Mouse (Mus musculus) hindbrain, embryonic 14.5 days (tissue): ENCODE data around the gene Sap30bp. TPM values are rescaled to one million over a fixed set of nuclear protein-coding genes. Genes with fewer than 3 reads are reported as not detected.

Experiments used
- ATAC-seq: fragments of 200-750 bp; cut with Nextera tagmentation; 2 replicates; pipeline ENCODE4 v1.8.0; 2017; ENCODE audit warnings: moderate number of reproducible peaks, mild to moderate bottlenecking, moderate TSS enrichment, moderate library complexity; ENCODE audit not compliant: low FRiP score
- DNase-seq: peaks from one replicate; pipeline ENCODE4 v3.0.0-alpha.2; 2015; ENCODE audit warnings: low spot score
- H3K27ac ChIP-seq: fragments of 300-500 bp; sonication (generic); 2 replicates; pipeline ENCODE4 v1.5.1; 2014; ENCODE audit warnings: mild to moderate bottlenecking, moderate library complexity
- H3K27me3 ChIP-seq: fragments of 300-500 bp; sonication (generic); 2 replicates; pipeline ENCODE4 v1.6.1; 2014; ENCODE audit warnings: mild to moderate bottlenecking, low read length, mixed read lengths; ENCODE audit not compliant: control insufficient read depth, insufficient read depth
- H3K36me3 ChIP-seq: fragments of 300-500 bp; sonication (generic); replicated peaks from 2 replicates; pipeline ENCODE4 v1.6.1; 2014; ENCODE audit not compliant: control insufficient read depth, insufficient read depth
- H3K4me1 ChIP-seq: fragments of 300-500 bp; sonication (generic); replicated peaks from 2 replicates; pipeline ENCODE4 v1.6.1; 2014; ENCODE audit warnings: antibody characterized with exemption, low read length, mixed read lengths; ENCODE audit not compliant: control insufficient read depth, insufficient read depth
- H3K4me2 ChIP-seq: fragments of 300-500 bp; sonication (generic); replicated peaks from 2 replicates; pipeline ENCODE4 v1.6.1; 2014; ENCODE audit warnings: mild to moderate bottlenecking, moderate library complexity
- H3K4me3 ChIP-seq: fragments of 300-500 bp; sonication (generic); replicated peaks from 2 replicates; pipeline ENCODE4 v1.5.1; 2014; ENCODE audit warnings: mild to moderate bottlenecking, low read length
- H3K9ac ChIP-seq: fragments of 300-500 bp; sonication (generic); 2 replicates; pipeline ENCODE4 v1.6.1; 2014
- H3K9me3 ChIP-seq: fragments of 300-500 bp; sonication (generic); 2 replicates; pipeline ENCODE4 v1.6.1; 2016; ENCODE audit warnings: low read length; ENCODE audit not compliant: control insufficient read depth
- WGBS: fragments of 180-500 bp; shearing (Covaris S2); extraction: QIAGEN DNeasy Blood & Tissue Kit; methylation state at CpG from one replicate; pipeline ENCODE4 v1.1.7; 2014; 5-methylcytosine and 5-hydroxymethylcytosine counted together
- polyA plus RNA-seq: library from polyadenylated mRNA; unstranded; fragments of >200 nt; fragmentation: Nextera tagmentation; extraction: Ambion mirVana; gene quantifications from 2 replicates; pipeline ENCODE4 v1.2.1, GENCODE M21; 2014

Gene Sap30bp
- polyA plus RNA-seq, 1 experiment from 2014 or later, result 40.5 TPM

- no peaks in the 10 kb centered on the region for H3K36me3 ChIP-seq
- WGBS, result 85% methylated on average over 3 of the region's 3 CpGs
Measured at GRCm38 (mm10) chr11:116002894-116003293, 69.8 kb downstream of the Sap30bp start.

GRCm38 (mm10) chr11:116004186-116004823 lies 71.2 kb downstream of the Sap30bp start:
- ATAC-seq (no peak), DNase-seq (peak; percentile 43)
- Histone ChIP-seq H3K4me2 (peak overlapping the region; percentile 69), H3K4me1 (peaks cover 13% of the 10 kb centered on the region; the same call in 1 of the 2 replicates), H3K9me3 (no peaks in the 10 kb centered on the region), H3K27me3 (peaks cover 6% of the 10 kb centered on the region; the same call in 1 of the 2 replicates), H3K9ac (peak overlapping the region; percentile 51), H3K27ac (peak overlapping the region; percentile 32; the same call in 1 of the 2 replicates), H3K4me3 (peak overlapping the region; percentile 29), H3K36me3 (no peaks in the 10 kb centered on the region)
- WGBS, result 31% methylated on average over 8 of the region's 8 CpGs

More at GRCm38 (mm10) chr11:116002894-116003293, 69.8 kb downstream of the Sap30bp start:
- DNase-seq (no peak), ATAC-seq (no peak)
- Histone ChIP-seq H3K4me3 (no peak overlapping the region), H3K9ac (no peak overlapping the region), H3K27me3 (peaks cover 6% of the 10 kb centered on the region; the same call in 1 of the 2 replicates), H3K27ac (no peak overlapping the region), H3K4me2 (no peak overlapping the region), H3K9me3 (no peaks in the 10 kb centered on the region), H3K4me1 (peaks cover 13% of the 10 kb centered on the region; the same call in 1 of the 2 replicates)

GRCm38 (mm10) chr11:116004840-116005700 lies 72.0 kb downstream of the Sap30bp start:
- ATAC-seq, result peak; percentile 46; the same call in 1 of the 2 replicates
- H3K27ac ChIP-seq, result peak overlapping the region; percentile 32; the same call in 1 of the 2 replicates
- H3K9me3 ChIP-seq, result no peaks in the 10 kb centered on the region
- peak; percentile 65 for DNase-seq
- peak overlapping the region; percentile 51 for H3K9ac ChIP-seq
- H3K27me3 ChIP-seq, result peaks cover 2% of the 10 kb centered on the region; the same call in 1 of the 2 replicates
- 7% methylated on average over 51 of the region's 54 CpGs for WGBS
- no peaks in the 10 kb centered on the region; the same call in 1 of the 2 replicates for H3K36me3 ChIP-seq
- peak overlapping the region; percentile 69 for H3K4me2 ChIP-seq
- peaks cover 13% of the 10 kb centered on the region; the same call in 1 of the 2 replicates for H3K4me1 ChIP-seq
- H3K4me3 ChIP-seq, result peak overlapping the region; percentile 29

- no peaks in the 10 kb centered on the region for H3K9me3 ChIP-seq
- no peaks in the 10 kb centered on the region for H3K27me3 ChIP-seq
- H3K27ac ChIP-seq, result no peak overlapping the region
- no peak for DNase-seq
- peak overlapping the region; percentile 69; the same call in 1 of the 2 replicates for H3K4me2 ChIP-seq
- 73% methylated on average over 9 of the region's 9 CpGs for whole genome bisulfite sequencing
- H3K36me3 ChIP-seq, result no peaks in the 10 kb centered on the region; the same call in 1 of the 2 replicates
- no peak overlapping the region for H3K4me3 ChIP-seq
- peaks cover 13% of the 10 kb centered on the region; the same call in 1 of the 2 replicates for H3K4me1 ChIP-seq
- no peak; the same call in 1 of the 2 replicates for ATAC-seq
- H3K9ac ChIP-seq, result no peak overlapping the region
Measured at GRCm38 (mm10) chr11:116005701-116006419, 72.8 kb downstream of the Sap30bp start.

- Histone ChIP-seq H3K36me3 (no peaks in the 10 kb centered on the region; the same call in 1 of the 2 replicates), H3K4me3 (no peak overlapping the region), H3K9me3 (no peaks in the 10 kb centered on the region), H3K4me2 (no peak overlapping the region), H3K4me1 (peaks cover 24% of the 10 kb centered on the region), H3K27ac (no peak overlapping the region), H3K27me3 (no peaks in the 10 kb centered on the region), H3K9ac (no peak overlapping the region)
- 87% methylated on average over 28 of the region's 28 CpGs for WGBS
- DNase-seq (no peak), ATAC-seq (no peak)
Measured at GRCm38 (mm10) chr11:116007095-116007850, 74.2 kb downstream of the Sap30bp start.

- no peak overlapping the region for H3K9ac ChIP-seq
- 87% methylated on average over 11 of the region's 11 CpGs for WGBS
- H3K4me3 ChIP-seq, result no peak overlapping the region
- peaks cover 29% of the 10 kb centered on the region for H3K4me1 ChIP-seq
- H3K27ac ChIP-seq, result no peak overlapping the region
- no peaks in the 10 kb centered on the region; the same call in 1 of the 2 replicates for H3K36me3 ChIP-seq
- no peak overlapping the region for H3K4me2 ChIP-seq
- H3K27me3 ChIP-seq, result no peaks in the 10 kb centered on the region
- no peak for DNase-seq
- H3K9me3 ChIP-seq, result no peaks in the 10 kb centered on the region
- no peak for ATAC-seq
Measured at GRCm38 (mm10) chr11:116008411-116008810, 75.3 kb downstream of the Sap30bp start.

- H3K27ac ChIP-seq, result no peak overlapping the region
- no peak overlapping the region for H3K9ac ChIP-seq
- no peaks in the 10 kb centered on the region for H3K27me3 ChIP-seq
- WGBS, result 75% methylated on average over 13 of the region's 13 CpGs
- peaks cover 29% of the 10 kb centered on the region for H3K4me1 ChIP-seq
- ATAC-seq, result no peak
- DNase-seq, result no peak
- no peaks in the 10 kb centered on the region for H3K9me3 ChIP-seq
- H3K4me3 ChIP-seq, result no peak overlapping the region
- H3K4me2 ChIP-seq, result no peak overlapping the region
- H3K36me3 ChIP-seq, result no peaks in the 10 kb centered on the region; the same call in 1 of the 2 replicates
Measured at GRCm38 (mm10) chr11:116008832-116009375, 75.8 kb downstream of the Sap30bp start.

- Histone ChIP-seq H3K9ac (no peak overlapping the region), H3K4me3 (no peak overlapping the region), H3K27ac (no peak overlapping the region), H3K27me3 (no peaks in the 10 kb centered on the region), H3K36me3 (no peaks in the 10 kb centered on the region; the same call in 1 of the 2 replicates), H3K4me1 (peaks cover 26% of the 10 kb centered on the region), H3K4me2 (no peak overlapping the region), H3K9me3 (no peaks in the 10 kb centered on the region)
- ATAC-seq (no peak), DNase-seq (no peak)
- 81% methylated on average over 11 of the region's 11 CpGs for WGBS
Measured at GRCm38 (mm10) chr11:116009661-116010060, 76.6 kb downstream of the Sap30bp start.
